Mouse (Mus musculus) ES-E14 (cell line): ENCODE data around the gene 4930503B20Rik.

ENCODE experiments used
- CHD2 ChIP-seq: IDR thresholded peaks from 2 replicates; pipeline ENCODE4 v1.6.1; 2014; ENCODE audit warnings: mild to moderate bottlenecking, low read depth, low read length, inconsistent platforms
- HCFC1 ChIP-seq: IDR thresholded peaks from 2 replicates; pipeline ENCODE4 v1.6.1; 2012; ENCODE audit warnings: low read length, inconsistent platforms, borderline replicate concordance; ENCODE audit not compliant: insufficient read depth

GRCm38 (mm10) chr3:146611261-146611660, 39.9 kb downstream of the 4930503B20Rik start:
- TF ChIP-seq CHD2 (no peak), HCFC1 (no peak)
